Mouse (Mus musculus) myocyte (in vitro differentiated cells): Measurements from ENCODE around the gene Tmx2.

Experiments
- CEBPB ChIP-seq: IDR thresholded peaks from 2 replicates; pipeline ENCODE4 v1.6.1; 2011; ENCODE audit warnings: mild to moderate bottlenecking, moderate library complexity; ENCODE audit not compliant: poor library complexity, insufficient read depth, severe bottlenecking
- E2F4 ChIP-seq: IDR thresholded peaks from one replicate; pipeline ENCODE4 v1.6.1; 2011; ENCODE audit warnings: mild to moderate bottlenecking, control low read depth, moderate library complexity; ENCODE audit not compliant: insufficient read depth
- MAX ChIP-seq: IDR thresholded peaks from one replicate; pipeline ENCODE4 v1.6.1; 2011; ENCODE audit warnings: low read depth, mild to moderate bottlenecking, control low read depth
- POLR2A ChIP-seq: IDR thresholded peaks from one replicate; pipeline ENCODE4 v1.6.1; 2011; ENCODE audit warnings: low read depth, mild to moderate bottlenecking, control low read depth, moderate library complexity; ENCODE audit not compliant: insufficient read length
- TCF12 ChIP-seq: IDR thresholded peaks from one replicate; pipeline ENCODE4 v1.6.1; 2011; ENCODE audit warnings: mild to moderate bottlenecking, control low read depth; ENCODE audit not compliant: poor library complexity, insufficient read depth, severe bottlenecking
- TCF3 ChIP-seq: IDR thresholded peaks from one replicate; pipeline ENCODE4 v1.6.1; 2011; ENCODE audit warnings: low read depth, control low read depth; ENCODE audit not compliant: insufficient read length
- USF1 ChIP-seq: IDR thresholded peaks from one replicate; pipeline ENCODE4 v1.6.1; 2011; ENCODE audit warnings: low read depth, mild to moderate bottlenecking, control low read depth, moderate library complexity

GRCm38 (mm10) chr2:84677968-84678880 lies 716 bp downstream of the Tmx2 start, which contains the start of the genes Gm28635 and Med19:
- TF ChIP-seq E2F4 = peak; percentile 50
- TF ChIP-seq CEBPB = no peak
- TF ChIP-seq TCF3 = no peak
- no peak for TF ChIP-seq USF1
- no peak for TF ChIP-seq TCF12
- no peak for TF ChIP-seq MAX
- TF ChIP-seq POLR2A = peak; percentile 65
